Mouse (Mus musculus) MEL (cell line): Measurements from ENCODE around the gene Dgkg. TPM values are rescaled to one million over a fixed set of nuclear protein-coding genes. Genes with fewer than 3 reads are reported as not detected.

Experiments used
- DNase-seq: peaks from one replicate; pipeline ENCODE4 v3.0.0; 2011; ENCODE audit warnings: low read depth, low spot score
- H3K27ac ChIP-seq: 2 replicates; pipeline ENCODE4 v1.5.1; 2012; ENCODE audit warnings: low read depth, mild to moderate bottlenecking, control low read depth, low read length, moderate library complexity; ENCODE audit not compliant: control insufficient read depth
- H3K27me3 ChIP-seq, 2 experiments: fragments of 150-350 bp in 1 of 2; sonication (generic) in 1 of 2; 2 replicates each; pipeline ENCODE4 v1.6.1; 2012; ENCODE audit warnings: low read length in 2 of 2, mild to moderate bottlenecking in 2 of 2, improper control_type of control experiment in 1 of 2, moderate library complexity in 1 of 2; ENCODE audit not compliant: insufficient read depth in 2 of 2, control insufficient read depth in 1 of 2
- H3K36me3 ChIP-seq, 2 experiments: 2 replicates each; pipeline ENCODE4 v1.6.1; 2012 to 2014; ENCODE audit warnings: low read length in 2 of 2, improper control_type of control experiment in 1 of 2, inconsistent platforms in 1 of 2, mild to moderate bottlenecking in 1 of 2; ENCODE audit not compliant: insufficient read depth in 2 of 2, control insufficient read depth in 1 of 2
- H3K4me1 ChIP-seq, 2 experiments: fragments of 150-350 bp in 1 of 2; sonication (generic) in 1 of 2; 2 replicates each; pipeline ENCODE4 v1.6.1; 2012; ENCODE audit warnings: low read length in 2 of 2, improper control_type of control experiment in 1 of 2, mild to moderate bottlenecking in 1 of 2; ENCODE audit not compliant: insufficient read depth in 2 of 2, control insufficient read depth in 1 of 2
- H3K4me3 ChIP-seq, 2 experiments: fragments of 150-350 bp in 1 of 2; sonication (generic) in 1 of 2; 2 replicates each; pipeline ENCODE4 v1.5.1; 2012; ENCODE audit warnings: low read depth in 2 of 2, low read length in 2 of 2, mild to moderate bottlenecking in 2 of 2, moderate library complexity in 2 of 2, control low read depth in 1 of 2, improper control_type of control experiment in 1 of 2; ENCODE audit not compliant: control insufficient read depth in 1 of 2, insufficient read depth in 1 of 2
- H3K79me2 ChIP-seq: 2 replicates; pipeline ENCODE4 v1.6.1; 2012; ENCODE audit warnings: mild to moderate bottlenecking, low read length, moderate library complexity; ENCODE audit not compliant: control insufficient read depth, poor library complexity, insufficient read depth
- H3K9ac ChIP-seq: 2 replicates; pipeline ENCODE4 v1.6.1; 2012; ENCODE audit warnings: low read depth, mild to moderate bottlenecking, control low read depth, low read length, moderate library complexity; ENCODE audit not compliant: control insufficient read depth, poor library complexity, severe bottlenecking
- H3K9me3 ChIP-seq: fragments of 150-350 bp; sonication (generic); replicated peaks from 2 replicates; pipeline ENCODE4 v1.6.1; 2012; ENCODE audit warnings: mild to moderate bottlenecking, low read length, improper control_type of control experiment, moderate library complexity; ENCODE audit not compliant: insufficient read depth
- CHD2 ChIP-seq: IDR thresholded peaks from 2 replicates; pipeline ENCODE4 v1.6.1; 2011; ENCODE audit warnings: low read length, improper control_type of control experiment
- CTCF ChIP-seq, 3 experiments: IDR thresholded peaks in 2 of 3; conservative IDR thresholded peaks in 1 of 3; 2 replicates each; pipeline ENCODE4 v1.5.1; 2011 to 2012; ENCODE audit warnings: low read length in 3 of 3, low read depth in 2 of 3, mild to moderate bottlenecking in 2 of 3, improper control_type of control experiment in 1 of 3, inconsistent platforms in 1 of 3, mixed read lengths in 1 of 3, moderate library complexity in 1 of 3; ENCODE audit not compliant: control insufficient read depth in 1 of 3, insufficient read depth in 1 of 3, poor library complexity in 1 of 3, severe bottlenecking in 1 of 3
- EP300 ChIP-seq, 2 experiments: IDR thresholded peaks; 2 replicates each; pipeline ENCODE4 v1.6.1; 2011; ENCODE audit warnings: improper control_type of control experiment in 2 of 2, low read length in 2 of 2, low read depth in 1 of 2, mild to moderate bottlenecking in 1 of 2
- HCFC1 ChIP-seq: IDR thresholded peaks from 2 replicates; pipeline ENCODE4 v1.6.1; 2012; ENCODE audit warnings: low read depth, mild to moderate bottlenecking, inconsistent platforms, low read length, improper control_type of control experiment, moderate library complexity
- KAT2A ChIP-seq: conservative IDR thresholded peaks from 2 replicates; pipeline ENCODE4 v1.6.1; 2012; ENCODE audit warnings: low read depth, low read length, improper control_type of control experiment, inconsistent platforms
- MAFK ChIP-seq: IDR thresholded peaks from 2 replicates; pipeline ENCODE4 v1.6.1; 2011; ENCODE audit warnings: low read depth, mild to moderate bottlenecking, low read length, improper control_type of control experiment, borderline replicate concordance
- MAZ ChIP-seq: IDR thresholded peaks from 2 replicates; pipeline ENCODE4 v1.6.1; 2012; ENCODE audit warnings: low read depth, mild to moderate bottlenecking, inconsistent platforms, low read length, improper control_type of control experiment
- MEF2A ChIP-seq: IDR thresholded peaks from 2 replicates; pipeline ENCODE4 v1.6.1; 2014; ENCODE audit warnings: low read depth, mild to moderate bottlenecking, inconsistent platforms, low read length, improper control_type of control experiment; ENCODE audit not compliant: poor library complexity, insufficient replicate concordance, severe bottlenecking; ENCODE audit errors: extremely low read depth
- MXI1 ChIP-seq: IDR thresholded peaks from 2 replicates; pipeline ENCODE4 v1.6.1; 2011; ENCODE audit warnings: mild to moderate bottlenecking, low read depth, low read length, improper control_type of control experiment
- MYC ChIP-seq: IDR thresholded peaks from 2 replicates; pipeline ENCODE4 v1.6.1; 2011; ENCODE audit warnings: low read depth, mild to moderate bottlenecking, low read length, improper control_type of control experiment, moderate library complexity
- NELFE ChIP-seq: IDR thresholded peaks from 2 replicates; pipeline ENCODE4 v1.6.1; 2011; ENCODE audit warnings: low read depth, low read length, improper control_type of control experiment
- POLR2A ChIP-seq, 2 experiments: IDR thresholded peaks; 2 replicates each; pipeline ENCODE4 v1.6.1; 2011 to 2012; ENCODE audit warnings: low read length in 2 of 2, mild to moderate bottlenecking in 2 of 2, control low read depth in 1 of 2, improper control_type of control experiment in 1 of 2, low read depth in 1 of 2, moderate library complexity in 1 of 2; ENCODE audit not compliant: control insufficient read depth in 1 of 2, insufficient read depth in 1 of 2, poor library complexity in 1 of 2
- POLR2AphosphoS5 ChIP-seq: IDR thresholded peaks from 2 replicates; pipeline ENCODE4 v1.6.1; 2012; ENCODE audit warnings: low read depth, borderline replicate concordance, mild to moderate bottlenecking, inconsistent platforms, low read length, moderate library complexity, mixed read lengths
- RAD21 ChIP-seq: IDR thresholded peaks from 2 replicates; pipeline ENCODE4 v1.6.1; 2011; ENCODE audit warnings: mild to moderate bottlenecking, low read depth, low read length, improper control_type of control experiment
- SMC3 ChIP-seq: IDR thresholded peaks from 2 replicates; pipeline ENCODE4 v1.6.1; 2011; ENCODE audit warnings: low read depth, low read length, improper control_type of control experiment
- TBP ChIP-seq: IDR thresholded peaks from 2 replicates; pipeline ENCODE4 v1.8.0; 2011; ENCODE audit warnings: low read depth, low read length, improper control_type of control experiment
- TCF12 ChIP-seq: IDR thresholded peaks from 2 replicates; pipeline ENCODE4 v1.6.1; 2014; ENCODE audit warnings: low read depth, mild to moderate bottlenecking, inconsistent platforms, low read length, improper control_type of control experiment, moderate library complexity
- UBTF ChIP-seq: IDR thresholded peaks from 2 replicates; pipeline ENCODE4 v1.6.1; 2012; ENCODE audit warnings: low read depth, mild to moderate bottlenecking, inconsistent platforms, low read length, improper control_type of control experiment, moderate library complexity, borderline replicate concordance; ENCODE audit not compliant: insufficient read depth
- USF1 ChIP-seq: IDR thresholded peaks from 2 replicates; pipeline ENCODE4 v1.6.1; 2014; ENCODE audit warnings: low read depth, mild to moderate bottlenecking, inconsistent platforms, low read length, improper control_type of control experiment, moderate library complexity
- USF2 ChIP-seq, 2 experiments: IDR thresholded peaks; 2 replicates each; pipeline ENCODE4 v1.6.1; 2011 to 2012; ENCODE audit warnings: improper control_type of control experiment in 2 of 2, low read length in 2 of 2, borderline replicate concordance in 1 of 2, inconsistent platforms in 1 of 2, low read depth in 1 of 2, mild to moderate bottlenecking in 1 of 2; ENCODE audit not compliant: insufficient read depth in 1 of 2
- ZC3H11A ChIP-seq: IDR thresholded peaks from 2 replicates; pipeline ENCODE4 v1.6.1; 2012; ENCODE audit warnings: low read depth, mild to moderate bottlenecking, inconsistent platforms, low read length, improper control_type of control experiment
- ZKSCAN1 ChIP-seq: IDR thresholded peaks from 2 replicates; pipeline ENCODE4 v1.6.1; 2012; ENCODE audit warnings: low read depth, mild to moderate bottlenecking, inconsistent platforms, low read length, improper control_type of control experiment, moderate library complexity
- ZNF384 ChIP-seq: IDR thresholded peaks from 2 replicates; pipeline ENCODE4 v1.6.1; 2012; ENCODE audit warnings: low read depth, mild to moderate bottlenecking, inconsistent platforms, low read length, improper control_type of control experiment
- polyA plus RNA-seq, 2 experiments: library from polyadenylated mRNA; stranded (reverse) in 1 of 2; unstranded in 1 of 2; fragments of >175 nt in 1 of 2; fragments of >200 nt in 1 of 2; gene quantifications; 2 replicates each; pipeline versions ENCODE4 v1.2.1 to v1.2.4; 2012; ENCODE audit warnings: low replicate concordance in 2 of 2, low read depth in 1 of 2; ENCODE audit not compliant: insufficient read length in 2 of 2, insufficient read depth in 1 of 2, missing spikeins in 1 of 2
- total RNA-seq: library from RNA; depleted of rRNA; stranded (reverse); fragments of 300-350 nt; gene quantifications from 2 replicates; pipeline ENCODE4 v1.2.3, GENCODE M21; 2012

Gene Dgkg
- total and polyA plus RNA-seq, 3 experiments, result not detected

DNA sequence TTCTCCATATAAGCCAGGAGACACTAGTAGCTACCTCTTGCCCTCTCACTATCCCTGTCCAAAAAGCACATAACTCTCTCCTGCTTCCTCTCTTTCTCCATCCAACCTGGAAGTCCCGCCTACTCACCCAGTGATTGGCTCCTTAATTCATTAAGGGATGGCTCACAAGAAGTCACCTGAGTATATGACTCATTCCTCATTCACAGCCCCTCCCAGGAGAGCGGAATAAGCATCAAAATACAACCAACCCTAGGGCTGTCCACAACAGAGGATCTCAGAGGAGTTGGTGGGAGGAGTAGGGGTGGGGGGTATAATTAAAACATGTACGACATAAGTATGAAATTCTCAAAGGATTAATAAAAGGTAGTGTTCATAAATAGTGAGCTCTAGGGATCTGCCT lies 55.3 kb downstream of the Dgkg start:
- no peak overlapping the region for H3K9ac ChIP-seq
- H3K36me3 ChIP-seq, result no peaks in the 10 kb centered on the region
- no peak overlapping the region for H3K4me3 ChIP-seq
- no peaks in the 10 kb centered on the region for H3K9me3 ChIP-seq
- H3K79me2 ChIP-seq, result no peaks in the 10 kb centered on the region
- TF ChIP-seq ZKSCAN1 (no peak), MAFK (no peak), MYC (no peak), MXI1 (no peak)
- no peaks in the 10 kb centered on the region for H3K27me3 ChIP-seq
- no peak for DNase-seq
- H3K4me1 ChIP-seq, result no peaks in the 10 kb centered on the region
- no peak overlapping the region for H3K27ac ChIP-seq

DNA sequence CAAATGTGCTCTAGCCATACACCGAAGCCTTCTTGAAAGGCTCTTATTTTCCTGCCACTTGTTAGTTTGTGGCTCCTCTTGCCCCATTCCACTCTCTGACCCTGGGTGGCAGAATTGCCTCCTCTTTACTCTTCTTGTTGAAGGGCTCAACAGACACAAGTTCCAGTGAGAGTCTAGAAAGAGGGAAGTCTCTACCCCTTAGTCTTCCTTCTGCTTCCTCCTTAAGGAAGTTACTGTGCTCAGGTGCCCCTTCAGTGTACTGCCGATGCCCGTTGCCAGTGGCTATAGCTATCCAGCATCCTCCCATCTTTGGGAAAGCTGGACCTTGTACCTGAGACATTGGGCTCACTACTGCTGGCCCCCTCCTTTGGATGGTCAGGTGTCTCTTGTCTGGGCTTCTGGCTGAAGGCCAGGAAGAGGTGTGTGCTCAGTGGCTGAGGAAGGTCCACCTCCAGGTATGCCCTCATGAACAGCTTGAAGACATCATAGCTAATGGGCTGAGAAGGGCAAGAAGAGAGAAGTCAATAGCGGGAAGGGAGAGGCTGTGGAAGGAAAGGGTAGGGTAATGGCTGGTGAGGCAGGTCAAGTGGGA lies 56.8 kb downstream of the Dgkg start:
- TF ChIP-seq CTCF (IDR thresholded peaks at IDR 0.05 in 2 of 3, conservative IDR thresholded peaks at IDR 0.05 in 1 of 3; ENCODE audit: control insufficient read depth in 1 of 3, insufficient read depth in 1 of 3, low read depth in 2 of 3, low read length in 3 of 3, poor library complexity in 1 of 3, severe bottlenecking in 1 of 3), result no peak
- no peak for TF ChIP-seq HCFC1
- TF ChIP-seq SMC3, result no peak
- TF ChIP-seq ZNF384, result no peak
- no peak for TF ChIP-seq POLR2A (IDR thresholded peaks at IDR 0.05; ENCODE audit: control insufficient read depth in 1 of 2, insufficient read depth in 1 of 2, low read depth in 1 of 2, low read length in 2 of 2, poor library complexity in 1 of 2)
- TF ChIP-seq POLR2AphosphoS5, result no peak
- TF ChIP-seq KAT2A, result no peak
- TF ChIP-seq MEF2A, result no peak
- no peak for TF ChIP-seq MAZ
- no peak for TF ChIP-seq USF1
- TF ChIP-seq ZKSCAN1, result no peak
- no peak for TF ChIP-seq USF2 (IDR thresholded peaks at IDR 0.05; ENCODE audit: borderline replicate concordance in 1 of 2, insufficient read depth in 1 of 2, low read depth in 1 of 2, low read length in 2 of 2)
- TF ChIP-seq TCF12, result no peak
- TF ChIP-seq ZC3H11A, result no peak
- no peak for TF ChIP-seq UBTF
- TF ChIP-seq CHD2, result no peak
- TF ChIP-seq TBP, result no peak
- no peak for TF ChIP-seq EP300 (IDR thresholded peaks at IDR 0.05; ENCODE audit: low read depth in 1 of 2, low read length in 2 of 2)
- TF ChIP-seq RAD21, result no peak
- no peak for TF ChIP-seq NELFE
- Histone ChIP-seq H3K27me3 (no peaks in the 10 kb centered on the region), H3K36me3 (no peaks in the 10 kb centered on the region), H3K4me3 (no peak overlapping the region), H3K4me1 (no peaks in the 10 kb centered on the region), H3K9me3 (no peaks in the 10 kb centered on the region), H3K9ac (no peak overlapping the region), H3K79me2 (no peaks in the 10 kb centered on the region), H3K27ac (no peak overlapping the region)
- no peak for DNase-seq
